Mouse (Mus musculus): ENCODE results near the gene Steap3. TPM values are rescaled to one million over a fixed set of nuclear protein-coding genes. Genes with fewer than 3 reads are reported as not detected.

The Steap3 gene
- polyA plus RNA-seq, 1 experiment from 2014 or later, result 4.9 TPM

DNA sequence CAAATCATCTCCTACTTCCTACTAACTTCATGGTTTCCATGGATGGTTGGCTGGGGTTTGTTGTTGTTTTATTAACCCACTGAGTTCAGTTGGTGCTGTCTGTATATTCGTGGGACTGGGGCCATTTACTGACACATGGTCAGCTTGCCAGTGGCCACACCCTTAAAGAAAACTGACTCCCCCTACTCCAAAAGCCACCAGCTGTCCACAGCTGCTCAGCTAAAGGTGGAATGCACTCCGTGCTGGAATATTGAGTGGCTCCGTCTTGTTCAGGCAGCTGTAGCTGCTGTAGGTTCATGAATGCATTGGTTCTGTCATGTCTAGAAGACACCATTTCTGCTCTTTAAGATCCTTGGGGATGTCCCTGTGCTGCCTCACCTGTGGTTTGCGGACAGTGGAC lies 48.9 kb downstream of the Steap3 start:
- no peak overlapping the region for H3K4me3 ChIP-seq (ENCODE audit: low read length)
- ATAC-seq, result no peak
- H3K9me3 ChIP-seq (ENCODE audit: control insufficient read depth, low read length), result no peaks in the 10 kb centered on the region
- H3K36me3 ChIP-seq (ENCODE audit: control insufficient read depth, insufficient read depth, low read length), result no peaks in the 10 kb centered on the region
- no peak overlapping the region for H3K4me2 ChIP-seq (ENCODE audit: low read length)
- WGBS, result 83% methylated on average over 4 of the region's 4 CpGs
- H3K27ac ChIP-seq (ENCODE audit: low read depth, low read length), result no peak overlapping the region
- no peak overlapping the region for H3K9ac ChIP-seq (ENCODE audit: low read depth, low read length)
- no peaks in the 10 kb centered on the region; the same call in 1 of the 2 replicates for H3K27me3 ChIP-seq (replicated peaks; ENCODE audit: control insufficient read depth, insufficient read depth, low read length)
- no peaks in the 10 kb centered on the region for H3K4me1 ChIP-seq (ENCODE audit: control insufficient read depth, insufficient read depth, low read depth, low read length)

DNA sequence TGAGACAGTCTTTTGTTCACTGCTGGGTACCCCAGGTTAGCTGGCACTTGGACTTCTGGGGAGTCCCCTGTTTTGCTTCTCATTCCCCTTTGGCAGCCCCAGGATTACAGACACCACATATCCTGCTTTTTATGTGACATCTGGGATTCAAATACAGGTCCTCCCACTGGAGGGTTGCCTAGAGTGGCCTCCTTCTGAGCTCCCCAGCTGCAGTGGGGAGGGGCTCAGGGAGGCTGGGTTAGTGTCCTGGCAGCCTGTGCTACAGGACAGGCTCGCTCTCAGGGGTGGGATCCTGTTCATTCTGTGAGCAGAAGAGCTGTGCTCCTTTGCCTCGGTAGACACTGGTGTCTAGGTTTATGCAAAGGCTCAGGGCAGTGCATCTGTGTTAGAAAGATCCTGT lies 51.2 kb downstream of the Steap3 start:
- 44% methylated on average over 2 of the region's 2 CpGs for whole genome bisulfite sequencing
- H3K9ac ChIP-seq (ENCODE audit: low read depth, low read length), result no peak overlapping the region
- H3K4me3 ChIP-seq (ENCODE audit: low read length), result no peak overlapping the region
- no peak for ATAC-seq
- H3K27ac ChIP-seq (ENCODE audit: low read depth, low read length), result no peak overlapping the region
- H3K4me1 ChIP-seq (ENCODE audit: control insufficient read depth, insufficient read depth, low read depth, low read length), result no peaks in the 10 kb centered on the region
- H3K4me2 ChIP-seq (ENCODE audit: low read length), result no peak overlapping the region
- H3K9me3 ChIP-seq (ENCODE audit: control insufficient read depth, low read length), result no peaks in the 10 kb centered on the region
- no peaks in the 10 kb centered on the region for H3K27me3 ChIP-seq (replicated peaks; ENCODE audit: control insufficient read depth, insufficient read depth, low read length)
- no peaks in the 10 kb centered on the region for H3K36me3 ChIP-seq (ENCODE audit: control insufficient read depth, insufficient read depth, low read length)

DNA sequence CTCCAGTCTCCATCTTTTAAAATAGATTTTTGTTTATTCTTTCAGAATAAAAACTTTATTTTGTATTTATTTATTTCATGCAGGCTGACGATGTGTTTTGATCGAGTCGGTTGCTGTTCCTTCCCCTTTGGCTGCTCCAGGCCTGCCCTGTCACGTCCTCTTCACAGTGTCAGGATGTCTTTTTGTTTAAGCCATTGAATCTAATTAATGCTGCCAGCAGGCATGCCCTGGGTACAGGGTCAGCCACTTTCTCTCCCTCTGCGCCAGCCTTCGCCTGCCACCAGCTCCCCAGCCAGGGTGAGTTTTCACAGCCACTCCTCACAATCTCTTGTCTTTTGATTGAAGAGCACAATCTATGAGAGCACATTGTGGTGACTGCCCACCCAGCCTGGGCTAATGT lies 51.7 kb downstream of the Steap3 start:
- Histone ChIP-seq H3K27me3 (replicated peaks; ENCODE audit: control insufficient read depth, insufficient read depth, low read length) (no peaks in the 10 kb centered on the region), H3K9me3 (ENCODE audit: control insufficient read depth, low read length) (no peaks in the 10 kb centered on the region), H3K4me3 (ENCODE audit: low read length) (no peak overlapping the region), H3K36me3 (ENCODE audit: control insufficient read depth, insufficient read depth, low read length) (no peaks in the 10 kb centered on the region), H3K4me1 (ENCODE audit: control insufficient read depth, insufficient read depth, low read depth, low read length) (no peaks in the 10 kb centered on the region), H3K4me2 (ENCODE audit: low read length) (no peak overlapping the region), H3K9ac (ENCODE audit: low read depth, low read length) (no peak overlapping the region), H3K27ac (ENCODE audit: low read depth, low read length) (no peak overlapping the region)
- WGBS, result 51% methylated on average over 6 of the region's 6 CpGs
- ATAC-seq, result no peak

DNA sequence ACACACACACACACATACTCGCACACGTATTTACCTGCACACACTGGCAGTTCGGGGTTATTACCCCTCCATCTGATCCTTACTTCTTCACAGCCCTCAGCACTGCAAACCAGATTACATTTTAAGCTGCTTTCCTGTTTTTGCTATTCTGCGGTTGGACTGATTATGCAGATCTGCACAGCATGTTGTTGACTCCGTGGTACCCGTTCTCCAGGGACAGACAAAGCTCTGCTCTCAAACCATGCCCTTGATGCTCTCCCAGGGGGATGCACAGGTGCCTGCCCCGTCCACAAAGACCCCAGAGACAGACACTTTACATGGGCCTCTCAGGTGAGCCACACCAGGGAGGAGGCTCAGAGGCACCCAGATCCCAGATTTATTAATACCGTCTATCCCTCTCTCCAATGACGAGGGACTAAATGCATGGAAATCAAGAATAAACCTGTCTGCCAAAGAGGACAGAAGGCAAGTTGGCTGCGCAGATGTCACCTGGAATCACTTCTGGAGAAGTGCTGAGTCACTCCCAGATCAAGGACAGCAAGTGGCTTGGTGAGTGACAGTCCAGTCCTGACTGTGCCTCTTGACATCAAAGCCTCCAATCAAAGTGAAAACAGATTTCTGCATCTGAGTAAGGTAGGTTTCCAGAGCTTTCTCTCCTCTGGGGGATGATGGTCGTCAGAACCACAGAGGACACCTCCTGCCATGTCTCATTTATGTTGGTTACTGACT lies 63.8 kb downstream of the Steap3 start:
- no peaks in the 10 kb centered on the region for H3K9me3 ChIP-seq (ENCODE audit: control insufficient read depth, low read length)
- 81% methylated on average over 11 of the region's 11 CpGs for WGBS
- H3K9ac ChIP-seq (ENCODE audit: low read depth, low read length), result no peak overlapping the region
- H3K36me3 ChIP-seq (ENCODE audit: control insufficient read depth, insufficient read depth, low read length), result no peaks in the 10 kb centered on the region
- ATAC-seq, result no peak
- H3K27me3 ChIP-seq (replicated peaks; ENCODE audit: control insufficient read depth, insufficient read depth, low read length), result no peaks in the 10 kb centered on the region
- H3K4me3 ChIP-seq (ENCODE audit: low read length), result no peak overlapping the region
- H3K4me2 ChIP-seq (ENCODE audit: low read length), result no peak overlapping the region
- no peaks in the 10 kb centered on the region; the same call in 1 of the 2 replicates for H3K4me1 ChIP-seq (ENCODE audit: control insufficient read depth, insufficient read depth, low read depth, low read length)
- no peak overlapping the region for H3K27ac ChIP-seq (ENCODE audit: low read depth, low read length)

DNA sequence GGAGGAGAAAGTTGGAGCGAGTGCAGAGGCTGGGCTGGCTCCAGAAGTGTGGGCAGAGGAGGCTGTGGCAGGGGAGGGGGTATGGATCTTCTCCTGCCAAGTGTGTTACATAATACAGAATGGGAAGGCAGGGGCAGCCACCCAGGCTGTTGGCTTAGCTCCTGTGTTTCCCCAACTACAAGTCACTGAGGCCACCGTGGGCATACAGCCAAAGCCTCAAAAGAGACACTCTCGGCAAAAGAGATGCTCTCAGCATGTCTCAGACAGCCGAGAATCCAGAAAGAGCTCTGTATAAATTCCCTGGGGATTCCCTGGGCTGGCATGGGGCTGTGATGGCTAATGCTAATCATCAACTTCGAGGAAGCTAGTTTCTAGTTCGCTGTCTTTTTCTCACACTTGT lies 64.9 kb downstream of the Steap3 start:
- 26% methylated on average over 6 of the region's 6 CpGs for WGBS
- no peak overlapping the region for H3K4me3 ChIP-seq (ENCODE audit: low read length)
- H3K27me3 ChIP-seq (replicated peaks; ENCODE audit: control insufficient read depth, insufficient read depth, low read length), result no peaks in the 10 kb centered on the region
- no peak overlapping the region for H3K27ac ChIP-seq (ENCODE audit: low read depth, low read length)
- no peaks in the 10 kb centered on the region; the same call in 1 of the 2 replicates for H3K4me1 ChIP-seq (ENCODE audit: control insufficient read depth, insufficient read depth, low read depth, low read length)
- H3K36me3 ChIP-seq (ENCODE audit: control insufficient read depth, insufficient read depth, low read length), result no peaks in the 10 kb centered on the region
- no peaks in the 10 kb centered on the region for H3K9me3 ChIP-seq (ENCODE audit: control insufficient read depth, low read length)
- H3K4me2 ChIP-seq (ENCODE audit: low read length), result no peak overlapping the region
- no peak overlapping the region for H3K9ac ChIP-seq (ENCODE audit: low read depth, low read length)
- ATAC-seq, result peak; percentile 95

DNA sequence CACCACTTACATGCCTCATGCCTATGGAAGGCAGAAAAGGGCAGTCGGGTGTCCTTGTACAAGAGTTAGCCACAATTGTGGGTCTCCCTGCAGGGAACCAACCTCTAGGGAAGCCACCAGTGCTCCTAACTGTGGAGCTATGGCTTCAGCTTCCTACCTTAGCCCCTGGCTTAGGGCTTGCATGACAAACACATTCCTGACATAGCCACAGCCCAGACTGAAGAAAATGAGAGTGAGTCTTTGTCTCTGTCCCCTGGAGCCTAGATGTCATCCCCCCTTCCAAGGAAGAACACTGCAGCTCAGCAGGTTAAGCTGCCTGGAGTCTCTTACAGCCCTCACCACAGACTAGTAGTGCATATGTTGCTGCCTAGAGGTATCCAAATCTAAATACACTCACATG lies 67.7 kb downstream of the Steap3 start:
- Histone ChIP-seq H3K36me3 (ENCODE audit: control insufficient read depth, insufficient read depth, low read length) (no peaks in the 10 kb centered on the region), H3K27ac (ENCODE audit: low read depth, low read length) (no peak overlapping the region), H3K4me3 (ENCODE audit: low read length) (no peak overlapping the region), H3K9ac (ENCODE audit: low read depth, low read length) (no peak overlapping the region), H3K27me3 (replicated peaks; ENCODE audit: control insufficient read depth, insufficient read depth, low read length) (no peaks in the 10 kb centered on the region), H3K4me2 (ENCODE audit: low read length) (no peak overlapping the region), H3K9me3 (ENCODE audit: control insufficient read depth, low read length) (no peaks in the 10 kb centered on the region), H3K4me1 (ENCODE audit: control insufficient read depth, insufficient read depth, low read depth, low read length) (no peaks in the 10 kb centered on the region; the same call in 1 of the 2 replicates)
- WGBS, result 50% methylated on average over 1 of the region's 1 CpGs
- no peak for ATAC-seq

DNA sequence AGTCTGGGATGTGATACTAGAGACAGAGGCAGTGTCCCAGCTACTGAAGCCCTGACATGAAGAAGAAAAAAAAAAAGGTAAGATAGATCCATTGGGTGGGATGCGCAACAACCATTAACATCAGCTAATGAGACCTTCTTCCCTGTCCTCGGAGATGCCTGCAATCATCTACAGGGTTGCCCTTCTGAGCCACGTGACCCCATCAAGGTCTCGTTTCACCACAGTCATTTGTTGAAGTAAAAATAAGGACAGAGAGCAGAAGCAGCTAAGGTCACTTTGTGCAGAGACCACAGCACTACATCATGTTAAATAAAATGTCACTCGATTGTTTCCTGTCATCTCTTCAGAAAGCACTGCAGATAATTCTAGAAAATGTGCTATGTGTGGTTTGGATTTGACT lies 68.7 kb downstream of the Steap3 start:
- no peak overlapping the region for H3K4me2 ChIP-seq (ENCODE audit: low read length)
- 84% methylated on average over 5 of the region's 5 CpGs for WGBS
- no peaks in the 10 kb centered on the region; the same call in 1 of the 2 replicates for H3K4me1 ChIP-seq (ENCODE audit: control insufficient read depth, insufficient read depth, low read depth, low read length)
- H3K9me3 ChIP-seq (ENCODE audit: control insufficient read depth, low read length), result no peaks in the 10 kb centered on the region
- ATAC-seq, result no peak
- H3K9ac ChIP-seq (ENCODE audit: low read depth, low read length), result no peak overlapping the region
- H3K4me3 ChIP-seq (ENCODE audit: low read length), result no peak overlapping the region
- no peak overlapping the region for H3K27ac ChIP-seq (ENCODE audit: low read depth, low read length)
- H3K36me3 ChIP-seq (ENCODE audit: control insufficient read depth, insufficient read depth, low read length), result no peaks in the 10 kb centered on the region
- H3K27me3 ChIP-seq (replicated peaks; ENCODE audit: control insufficient read depth, insufficient read depth, low read length), result no peaks in the 10 kb centered on the region

DNA sequence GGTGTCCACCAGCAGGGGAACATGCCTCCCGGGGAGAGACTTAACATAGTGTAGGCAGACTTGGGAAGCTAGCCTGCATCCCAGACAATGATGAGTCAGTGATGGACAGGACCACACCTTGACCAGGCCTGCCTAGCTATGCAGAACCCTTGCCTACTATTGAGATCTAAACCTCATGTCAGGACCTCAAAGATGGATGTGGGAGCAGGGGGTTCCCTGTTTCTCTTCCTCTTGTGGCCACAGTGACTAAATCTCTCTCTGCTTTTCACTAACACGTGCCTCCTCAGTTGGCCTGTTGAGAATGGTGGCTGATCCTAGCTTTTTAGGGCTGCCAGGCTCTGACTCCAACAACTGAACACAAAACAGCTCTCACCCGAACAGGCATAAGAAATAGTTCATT lies 70.0 kb downstream of the Steap3 start:
- Histone ChIP-seq H3K4me2 (ENCODE audit: low read length) (no peak overlapping the region), H3K4me1 (ENCODE audit: control insufficient read depth, insufficient read depth, low read depth, low read length) (no peaks in the 10 kb centered on the region; the same call in 1 of the 2 replicates), H3K4me3 (ENCODE audit: low read length) (no peak overlapping the region), H3K9ac (ENCODE audit: low read depth, low read length) (no peak overlapping the region), H3K9me3 (ENCODE audit: control insufficient read depth, low read length) (no peaks in the 10 kb centered on the region), H3K36me3 (ENCODE audit: control insufficient read depth, insufficient read depth, low read length) (no peaks in the 10 kb centered on the region), H3K27ac (ENCODE audit: low read depth, low read length) (no peak overlapping the region), H3K27me3 (replicated peaks; ENCODE audit: control insufficient read depth, insufficient read depth, low read length) (no peaks in the 10 kb centered on the region)
- no peak for ATAC-seq
- WGBS, result 52% methylated on average over 3 of the region's 3 CpGs

DNA sequence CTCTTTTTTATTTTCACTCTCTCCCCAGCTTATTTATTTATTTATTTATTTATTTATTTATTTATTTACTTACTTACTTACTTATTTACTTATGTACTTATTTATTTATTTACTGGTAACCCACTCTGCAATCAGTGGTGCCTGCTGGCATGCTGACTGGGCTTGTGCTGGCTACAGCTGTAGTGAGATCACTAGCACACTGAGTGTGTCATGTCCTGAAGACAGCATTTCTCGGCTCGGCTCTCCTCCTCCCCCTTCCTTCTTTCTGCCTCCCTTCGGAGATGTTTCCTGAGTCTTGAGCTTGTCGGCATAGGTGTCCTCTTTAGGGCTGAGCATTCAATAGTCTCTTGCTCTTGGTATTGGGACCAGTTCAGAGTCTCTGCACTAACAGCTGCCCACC lies 73.6 kb downstream of the Steap3 start:
- H3K4me1 ChIP-seq (ENCODE audit: control insufficient read depth, insufficient read depth, low read depth, low read length), result peaks cover 4% of the 10 kb centered on the region; the same call in 1 of the 2 replicates
- no peaks in the 10 kb centered on the region for H3K27me3 ChIP-seq (replicated peaks; ENCODE audit: control insufficient read depth, insufficient read depth, low read length)
- no peak overlapping the region for H3K4me3 ChIP-seq (ENCODE audit: low read length)
- no peak for ATAC-seq
- no peak overlapping the region for H3K9ac ChIP-seq (ENCODE audit: low read depth, low read length)
- H3K9me3 ChIP-seq (ENCODE audit: control insufficient read depth, low read length), result no peaks in the 10 kb centered on the region
- no peak overlapping the region for H3K27ac ChIP-seq (ENCODE audit: low read depth, low read length)
- WGBS, result 83% methylated on average over 4 of the region's 4 CpGs
- no peaks in the 10 kb centered on the region for H3K36me3 ChIP-seq (ENCODE audit: control insufficient read depth, insufficient read depth, low read length)
- no peak overlapping the region for H3K4me2 ChIP-seq (ENCODE audit: low read length)
